Mouse (Mus musculus) bone marrow, adult 2 months (tissue): ENCODE data around the gene Sowaha. TPM values are rescaled to one million over a fixed set of nuclear protein-coding genes. Genes with fewer than 3 reads are reported as not detected.

ENCODE experiments used
- H3K27ac ChIP-seq: fragments of 200-500 bp; 2 replicates; pipeline ENCODE4 v1.5.1; 2012; ENCODE audit warnings: low read depth, mild to moderate bottlenecking, control low read depth, inconsistent platforms, low read length; ENCODE audit not compliant: control insufficient read depth, poor library complexity, insufficient read depth
- H3K4me1 ChIP-seq: fragments of 200-500 bp; 2 replicates; pipeline ENCODE4 v1.6.1; 2011; ENCODE audit warnings: low read length; ENCODE audit not compliant: control insufficient read depth, insufficient read depth
- H3K4me3 ChIP-seq: fragments of 200-500 bp; replicated peaks from 2 replicates; pipeline ENCODE3; 2011; ENCODE audit warnings: mild to moderate bottlenecking, low read depth, low read length, control low read depth; ENCODE audit not compliant: control insufficient read depth
- CTCF ChIP-seq: fragments of 200-500 bp; IDR thresholded peaks from 2 replicates; pipeline ENCODE4 v1.5.1; 2011; ENCODE audit warnings: low read length, control low read depth; ENCODE audit not compliant: control insufficient read depth, insufficient read depth
- POLR2A ChIP-seq: fragments of 200-500 bp; IDR thresholded peaks from 2 replicates; pipeline ENCODE4 v1.6.1; 2011; ENCODE audit warnings: low read depth, mild to moderate bottlenecking, control low read depth, low read length, borderline replicate concordance; ENCODE audit not compliant: control insufficient read depth
- WGBS: fragments of 180-500 bp; shearing (Covaris S2); methylation state at CpG from one replicate; pipeline ENCODE4 v1.1.7; 2018; 5-methylcytosine and 5-hydroxymethylcytosine counted together
- polyA plus RNA-seq: library from polyadenylated mRNA; stranded (reverse); fragments of >200 nt; gene quantifications from 2 replicates; pipeline ENCODE4 v1.2.4, GENCODE M21; 2011; ENCODE audit warnings: low replicate concordance; ENCODE audit not compliant: missing spikeins, insufficient read depth, insufficient read length

Sowaha gene
- polyA plus RNA-seq, 1 experiment = 8.2 TPM

DNA sequence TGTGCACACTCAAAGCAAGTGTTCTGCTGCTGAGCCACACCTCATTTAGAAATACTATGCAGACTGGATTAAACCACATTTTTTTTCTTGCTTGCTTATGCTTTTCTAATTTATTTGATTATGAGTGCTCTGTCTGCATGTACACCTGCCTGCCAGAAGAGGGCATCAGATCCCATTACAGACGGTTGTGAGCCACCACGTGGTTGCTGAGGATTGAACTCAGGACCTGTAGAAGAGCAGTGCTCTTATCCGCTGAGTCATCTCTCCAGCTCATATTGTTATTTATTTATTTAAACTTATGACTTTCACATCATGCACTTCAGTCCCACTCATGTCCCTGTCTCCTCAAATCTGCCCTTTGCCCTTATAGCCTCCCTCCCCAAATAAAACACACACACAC lies 5.6 kb upstream of the Sowaha start:
- Histone ChIP-seq H3K27ac (no peak overlapping the region), H3K4me1 (no peaks in the 10 kb centered on the region; the same call in 1 of the 2 replicates), H3K4me3 (no peak overlapping the region)
- TF ChIP-seq POLR2A (no peak), CTCF (peak; percentile 48; the same call in 1 of the 2 replicates)
- 41% methylated on average over 3 of the region's 3 CpGs for WGBS

DNA sequence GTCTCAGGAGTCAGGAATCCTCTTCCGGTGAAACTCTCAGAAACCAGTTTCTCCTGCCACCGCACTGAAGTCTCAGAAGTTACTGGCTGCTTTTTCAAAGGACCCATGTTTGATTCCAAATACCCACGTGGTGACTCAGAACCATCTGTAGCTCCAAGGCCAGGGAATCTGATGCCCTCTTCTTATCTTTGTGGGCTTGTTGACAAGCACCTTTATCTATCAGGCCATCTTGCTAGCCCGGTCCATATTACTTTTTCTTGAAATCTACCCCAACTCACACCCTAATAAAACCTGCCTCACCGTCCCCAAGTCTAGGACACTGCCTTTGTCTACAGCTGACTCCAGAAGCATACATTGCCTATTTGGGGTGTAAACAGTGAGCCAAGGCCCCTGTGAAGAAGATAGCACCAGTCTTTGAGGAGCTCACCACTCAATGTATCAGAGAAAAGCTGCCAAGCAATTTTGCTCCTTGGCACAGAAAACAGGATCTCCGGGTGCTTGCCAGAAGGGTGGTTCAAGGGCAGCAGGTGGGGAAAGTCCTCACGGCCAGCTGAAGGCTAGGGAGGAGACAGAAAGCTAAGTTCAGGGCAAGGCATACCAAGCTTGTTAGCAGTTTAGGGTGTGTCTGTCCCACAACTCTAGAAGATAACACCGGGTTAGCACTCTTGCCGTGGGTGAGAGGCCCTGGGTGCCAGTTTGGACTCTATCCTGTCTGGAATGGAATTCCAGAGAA lies 3.3 kb upstream of the Sowaha start:
- no peak overlapping the region for H3K4me3 ChIP-seq
- H3K4me1 ChIP-seq = peaks cover 2% of the 10 kb centered on the region
- TF ChIP-seq CTCF (no peak), POLR2A (no peak)
- H3K27ac ChIP-seq = peak overlapping the region; percentile 79
- WGBS = 60% methylated on average over 9 of the region's 9 CpGs

DNA sequence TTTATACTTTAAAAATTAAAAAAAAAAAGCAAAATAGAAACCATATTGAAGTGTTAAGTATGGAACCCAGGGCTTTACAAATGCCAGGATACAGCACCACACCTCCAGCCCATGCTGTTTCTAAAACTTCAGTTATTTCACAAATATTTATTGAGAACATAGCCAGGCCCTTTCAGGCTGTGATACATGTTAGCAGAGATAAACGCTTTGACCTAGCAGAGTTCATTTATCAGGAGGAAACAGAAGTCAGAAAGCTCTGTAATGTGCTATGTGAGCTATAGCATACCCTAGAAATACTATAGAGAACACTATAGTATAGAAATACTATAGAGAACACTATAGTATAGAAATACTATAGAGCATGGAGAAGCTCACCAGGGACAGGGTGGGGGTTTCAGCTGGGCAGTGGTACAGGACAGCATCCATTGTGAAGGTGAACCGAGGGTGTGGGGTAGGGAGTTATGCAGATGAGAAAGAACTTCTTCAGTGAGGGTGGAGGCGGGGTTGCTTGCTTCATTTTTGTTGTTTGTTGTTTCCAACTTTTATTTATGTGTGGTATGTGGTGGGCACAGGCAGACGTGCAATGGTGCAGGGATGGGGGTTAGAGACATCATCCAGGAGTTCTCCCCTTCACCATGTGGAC lies 1.1 kb upstream of the Sowaha start:
- Histone ChIP-seq H3K27ac (peak overlapping the region; percentile 92), H3K4me1 (peaks cover 2% of the 10 kb centered on the region), H3K4me3 (peak overlapping the region; percentile 9)
- no peak for TF ChIP-seq CTCF
- TF ChIP-seq POLR2A = no peak
- 55% methylated on average over 4 of the region's 4 CpGs for WGBS

DNA sequence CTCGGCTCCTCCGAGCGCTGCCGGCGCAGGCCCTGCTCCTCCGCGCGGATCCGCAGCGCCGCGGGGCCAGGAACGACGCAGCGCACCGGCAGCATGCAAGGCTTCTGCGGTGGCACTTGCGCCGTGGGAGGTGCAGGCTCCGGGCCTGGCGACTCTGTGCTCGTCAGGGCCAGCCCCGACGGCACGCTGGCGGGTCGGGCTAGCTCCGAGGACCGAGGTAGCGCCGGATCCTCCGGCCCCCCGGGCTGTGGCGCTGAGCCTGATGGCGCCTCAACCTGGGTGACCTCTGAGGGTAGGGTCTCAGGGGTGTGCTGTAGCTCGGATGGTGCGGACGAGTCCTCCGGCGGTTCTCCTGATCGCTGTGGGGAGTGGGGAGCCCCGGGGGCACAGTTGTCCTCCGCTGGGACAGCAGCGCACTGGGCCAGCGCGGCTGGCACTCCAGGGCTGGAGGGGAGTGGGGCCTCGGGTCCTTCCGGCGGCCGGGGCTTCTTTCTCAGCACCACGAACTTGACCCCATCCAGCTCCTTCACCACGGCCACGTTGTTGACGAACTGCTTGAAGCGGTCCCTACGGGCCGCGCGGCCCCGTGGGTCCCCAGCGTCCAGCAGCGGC lies 797 bp downstream of the Sowaha start:
- peak overlapping the region; percentile 87 for H3K27ac ChIP-seq
- peaks cover 2% of the 10 kb centered on the region for H3K4me1 ChIP-seq

DNA sequence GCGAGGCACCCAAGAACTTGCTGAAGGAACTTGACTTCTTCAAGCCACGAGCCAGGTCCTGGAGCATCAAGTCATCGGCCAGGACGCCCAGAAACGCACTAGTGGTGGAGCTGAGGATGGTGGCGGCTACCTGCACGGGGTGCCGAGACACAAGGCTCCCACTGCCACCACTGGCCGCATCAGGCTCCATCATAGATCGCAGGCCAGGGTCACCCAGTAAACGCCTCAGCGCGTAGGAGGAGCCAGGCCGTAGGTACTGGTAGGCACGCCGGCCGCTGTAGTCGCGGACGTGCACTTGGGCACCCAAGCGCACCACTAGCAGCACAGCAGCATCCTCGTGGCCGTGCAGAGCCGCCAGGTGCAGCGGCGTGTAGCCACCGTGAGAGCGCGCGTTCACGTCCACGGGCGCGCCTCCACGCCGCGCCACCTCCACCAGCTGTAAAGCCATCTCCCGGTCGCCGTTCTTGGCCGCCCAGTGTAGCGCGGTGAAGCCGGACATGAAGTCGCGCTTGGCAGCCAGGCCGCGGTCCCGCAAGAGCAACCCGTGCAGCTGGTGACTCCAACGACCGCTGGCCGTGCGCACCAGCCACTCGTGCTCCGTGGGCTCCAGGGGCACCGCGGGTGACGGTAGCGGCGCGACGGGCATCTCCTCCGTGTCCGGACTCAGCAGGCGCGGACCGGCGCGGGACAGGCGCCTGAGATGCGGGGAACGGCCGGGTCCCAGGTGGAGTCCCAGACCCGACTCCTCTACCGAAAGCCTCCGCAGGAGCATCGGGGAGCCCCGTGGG lies 1.5 kb downstream of the Sowaha start:
- 10% methylated on average over 79 of the region's 79 CpGs for WGBS
- Histone ChIP-seq H3K27ac (peak overlapping the region; percentile 87; the same call in 1 of the 2 replicates), H3K4me3 (peak overlapping the region; percentile 84), H3K4me1 (peaks cover 2% of the 10 kb centered on the region)
- TF ChIP-seq POLR2A (peak; percentile 25; the same call in 1 of the 2 replicates), CTCF (no peak)

More for the DNA sequence above, 797 bp downstream of the Sowaha start:
- peak overlapping the region; percentile 84 for H3K4me3 ChIP-seq
- WGBS = 3% methylated on average over 62 of the region's 62 CpGs
- TF ChIP-seq POLR2A (no peak), CTCF (no peak)

DNA sequence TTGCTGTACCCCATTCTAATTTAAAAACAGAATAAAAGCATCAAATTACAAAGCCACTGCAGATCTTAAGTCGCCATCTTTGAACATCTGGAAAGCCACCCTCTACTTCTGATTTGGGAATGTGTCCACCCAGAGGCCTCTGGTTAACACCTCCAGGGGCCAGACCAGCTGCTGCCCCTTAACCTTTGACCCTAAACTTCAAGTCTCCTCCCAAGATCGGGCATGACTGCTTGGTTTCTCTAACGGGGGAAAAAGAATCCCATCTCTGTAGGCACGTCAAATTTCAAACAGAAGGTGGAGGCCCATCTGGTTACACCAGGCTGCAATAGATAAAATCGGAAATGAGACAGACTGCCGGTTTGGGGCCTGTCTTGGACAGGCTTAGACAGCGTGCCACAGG lies 2.2 kb downstream of the Sowaha start:
- Histone ChIP-seq H3K4me3 (peak overlapping the region; percentile 84), H3K27ac (no peak overlapping the region), H3K4me1 (peaks cover 2% of the 10 kb centered on the region)
- no peak for TF ChIP-seq CTCF
- no peak for TF ChIP-seq POLR2A
- 71% methylated on average over 7 of the region's 7 CpGs for WGBS

DNA sequence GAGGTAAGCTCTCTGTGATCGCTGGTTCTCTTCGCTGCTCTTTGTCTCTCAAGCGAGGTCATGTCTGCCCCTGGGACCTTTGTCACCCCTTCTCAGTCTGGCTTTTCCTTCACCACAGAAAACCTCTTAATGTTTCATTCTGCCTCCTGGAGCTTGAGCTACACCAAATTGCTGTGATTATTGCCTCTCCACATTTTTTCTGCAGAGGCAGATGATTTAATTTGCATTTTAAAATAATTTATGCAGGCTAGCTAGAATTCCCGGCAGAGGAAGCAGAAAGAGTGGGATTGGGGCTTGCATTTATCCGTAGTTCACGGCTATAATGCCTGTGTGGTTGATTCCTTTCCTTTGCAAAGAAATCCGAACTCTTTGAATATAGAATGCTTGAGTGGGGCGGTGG lies 4.5 kb downstream of the Sowaha start:
- Histone ChIP-seq H3K4me1 (peaks cover 2% of the 10 kb centered on the region), H3K4me3 (no peak overlapping the region), H3K27ac (no peak overlapping the region)
- TF ChIP-seq POLR2A = no peak
- TF ChIP-seq CTCF = no peak
- WGBS = 51% methylated on average over 8 of the region's 8 CpGs

DNA sequence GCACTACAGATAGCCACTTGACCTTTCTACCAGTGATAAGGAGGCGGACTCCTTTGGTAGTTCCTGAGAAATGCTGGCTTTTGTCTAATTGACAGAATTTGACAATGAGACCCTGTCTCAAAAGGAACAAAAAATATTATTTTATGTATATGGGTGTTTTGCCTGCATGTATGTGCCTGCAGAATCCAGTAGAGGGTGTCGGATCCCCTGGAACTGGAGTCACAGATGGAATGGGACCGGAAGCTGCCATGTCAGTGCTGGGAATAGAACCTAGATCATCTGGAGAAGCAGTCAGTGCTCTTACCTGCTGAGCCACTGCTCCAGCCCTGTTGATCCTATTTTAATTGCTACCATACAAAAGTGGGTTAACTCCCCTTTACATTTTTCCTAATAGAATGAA lies 7.4 kb downstream of the Sowaha start:
- no peak overlapping the region for H3K27ac ChIP-seq
- WGBS = 84% methylated on average over 3 of the region's 3 CpGs
- TF ChIP-seq POLR2A (no peak), CTCF (no peak)

More for the DNA sequence above, 7.4 kb downstream of the Sowaha start:
- H3K4me1 ChIP-seq = no peaks in the 10 kb centered on the region
- H3K4me3 ChIP-seq = no peak overlapping the region
